Mouse (Mus musculus) cerebellum, adult 2 months (tissue): ENCODE measurements around the gene Chd2.

ENCODE experiments used
- CTCF ChIP-seq: fragments of 200-500 bp; IDR thresholded peaks from 2 replicates; pipeline ENCODE4 v1.5.1; 2011; ENCODE audit warnings: low read depth, mild to moderate bottlenecking, control low read depth, low read length, moderate library complexity, borderline replicate concordance; ENCODE audit not compliant: insufficient read depth
- POLR2A ChIP-seq: fragments of 200-500 bp; IDR thresholded peaks from 2 replicates; pipeline ENCODE4 v1.6.1; 2011; ENCODE audit warnings: low read length, control low read depth, borderline replicate concordance; ENCODE audit not compliant: insufficient read depth

GRCm38 (mm10) chr7:73521277-73522193 is 20.1 kb downstream of the Chd2 start:
- no peak for TF ChIP-seq CTCF
- TF ChIP-seq POLR2A: no peak
